Mouse (Mus musculus) liver, embryonic 14.5 days (tissue): ENCODE measurements around the gene Acot5.

Experiments
- CTCF ChIP-seq: IDR thresholded peaks from 2 replicates; pipeline ENCODE4 v1.5.1; 2016; ENCODE audit warnings: antibody characterized with exemption, low read depth, control low read depth
- EP300 ChIP-seq: IDR thresholded peaks from 2 replicates; pipeline ENCODE4 v1.6.1; 2016; ENCODE audit warnings: antibody characterized with exemption, low read depth

DNA sequence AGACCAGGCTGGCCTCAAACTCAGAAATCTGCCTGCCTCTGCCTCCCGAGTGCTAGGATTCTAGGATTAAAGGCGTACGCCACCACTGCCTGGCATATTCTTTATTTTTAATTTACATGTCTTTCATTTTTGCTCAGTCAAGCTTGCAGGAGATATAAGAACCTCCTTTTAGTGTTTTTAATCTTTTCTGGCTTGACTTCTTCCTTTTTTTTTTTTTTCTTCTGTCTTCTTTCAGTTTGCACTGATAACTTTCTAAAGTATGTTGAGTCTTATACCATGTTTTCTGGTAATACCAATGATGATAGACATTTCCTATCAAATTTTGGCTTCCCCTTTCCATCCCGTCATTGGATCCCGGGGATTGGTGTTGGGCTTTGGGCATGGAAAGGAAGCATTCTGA is 50.5 kb downstream of the Acot5 start:
- TF ChIP-seq CTCF (no peak), EP300 (no peak)
